Mouse (Mus musculus) retina, adult 2 months (tissue): Measurements from ENCODE around the gene Ubxn6.
A peak's percentile ranks its signal among the peaks of the same experiment; 100 is the strongest.

ENCODE experiments used
- DNase-seq: peaks from one replicate; pipeline ENCODE4 v3.0.0-alpha.2; 2012; ENCODE audit warnings: low read depth, low spot score

Gene Ubxn6

DNA sequence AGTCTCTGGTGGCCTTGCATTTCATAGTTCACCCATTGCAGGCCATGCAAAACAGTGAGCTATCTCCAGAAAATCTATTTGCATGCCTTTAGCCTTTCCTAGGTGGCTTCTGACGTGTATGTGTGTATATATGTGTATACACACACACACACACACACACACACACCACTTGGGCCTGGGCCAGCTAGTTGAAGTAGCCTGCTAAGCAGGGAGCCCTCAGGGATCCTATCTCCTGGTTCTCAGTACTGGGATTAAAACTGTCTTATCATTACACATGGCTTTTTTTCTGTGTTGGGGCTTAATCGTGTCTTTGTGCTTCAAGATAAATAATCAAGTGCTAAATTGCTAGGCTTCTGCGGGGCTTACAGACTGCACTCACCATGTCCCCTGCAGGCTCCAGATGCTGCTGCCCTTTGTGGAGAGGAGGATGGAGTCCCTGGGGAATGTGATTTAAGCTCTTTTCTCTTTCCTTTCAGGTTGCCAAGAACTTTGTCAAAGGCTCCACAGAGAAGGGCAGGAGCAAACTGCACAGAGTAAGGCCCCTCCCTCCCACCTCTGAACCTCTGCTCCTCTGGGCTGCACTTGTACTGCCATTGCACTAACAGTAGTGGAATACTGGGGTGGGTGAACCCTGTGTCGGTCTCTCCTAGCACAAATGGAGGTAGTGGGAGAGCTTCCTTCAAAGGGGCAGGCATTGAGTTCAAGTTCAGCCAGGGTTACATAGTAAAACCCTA is 18.7 kb downstream of the Ubxn6 start:
- no peak for DNase-seq

DNA sequence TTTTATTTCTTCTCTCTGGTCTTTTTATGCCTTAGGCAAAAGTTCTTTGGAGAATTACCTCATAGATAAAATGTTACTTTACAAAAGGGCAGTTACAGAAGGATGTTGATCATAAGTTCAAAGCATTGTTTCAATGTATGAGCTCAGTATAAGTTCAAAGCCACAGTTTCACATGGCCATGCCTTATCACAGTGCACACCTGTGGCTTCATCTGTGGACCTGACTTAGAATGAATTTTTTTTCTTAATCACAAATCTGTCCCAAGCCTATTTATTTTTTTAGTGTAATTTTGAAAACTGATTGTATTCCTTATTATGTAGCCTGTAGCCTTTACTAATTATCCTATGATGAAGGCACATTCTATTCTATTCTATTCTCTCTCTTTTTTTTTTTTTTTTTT is 19.9 kb downstream of the Ubxn6 start:
- DNase-seq = no peak

DNA sequence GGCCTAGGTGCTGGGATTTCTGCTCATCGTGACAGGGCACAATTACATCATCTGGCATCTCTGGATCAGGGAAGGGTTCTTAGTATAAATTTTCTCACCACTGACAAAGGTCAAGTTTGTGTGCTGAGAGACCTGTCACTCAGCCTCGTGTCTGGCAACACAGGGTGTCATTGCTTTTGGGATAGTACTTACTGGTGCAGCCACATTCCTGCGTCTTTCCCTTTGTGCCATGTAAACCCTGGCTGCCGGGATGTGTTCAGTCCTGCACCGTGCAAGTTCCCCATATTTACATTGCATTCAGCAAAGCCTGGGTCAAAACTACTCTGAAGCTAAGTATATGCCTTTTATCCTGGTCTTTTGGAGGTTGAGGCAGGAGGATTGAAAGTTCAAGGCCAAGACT is 23.5 kb downstream of the Ubxn6 start:
- no peak for DNase-seq

DNA sequence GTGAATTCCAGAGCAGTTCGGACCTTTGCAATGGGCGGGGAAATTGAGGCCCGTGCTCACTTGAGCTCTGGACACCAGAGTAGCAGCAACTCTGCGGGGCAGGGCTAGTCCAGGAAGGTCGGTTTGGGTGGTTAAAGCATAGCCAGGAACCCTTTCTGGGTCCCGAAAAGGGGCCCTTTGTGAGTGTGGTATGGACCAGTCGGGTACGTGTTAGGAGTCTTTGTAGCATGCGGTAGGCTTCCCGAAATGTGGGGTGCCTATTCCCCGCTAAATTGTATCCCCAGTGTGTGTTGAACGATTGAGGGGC is 34.0 kb downstream of the Ubxn6 start:
- no peak for DNase-seq

DNA sequence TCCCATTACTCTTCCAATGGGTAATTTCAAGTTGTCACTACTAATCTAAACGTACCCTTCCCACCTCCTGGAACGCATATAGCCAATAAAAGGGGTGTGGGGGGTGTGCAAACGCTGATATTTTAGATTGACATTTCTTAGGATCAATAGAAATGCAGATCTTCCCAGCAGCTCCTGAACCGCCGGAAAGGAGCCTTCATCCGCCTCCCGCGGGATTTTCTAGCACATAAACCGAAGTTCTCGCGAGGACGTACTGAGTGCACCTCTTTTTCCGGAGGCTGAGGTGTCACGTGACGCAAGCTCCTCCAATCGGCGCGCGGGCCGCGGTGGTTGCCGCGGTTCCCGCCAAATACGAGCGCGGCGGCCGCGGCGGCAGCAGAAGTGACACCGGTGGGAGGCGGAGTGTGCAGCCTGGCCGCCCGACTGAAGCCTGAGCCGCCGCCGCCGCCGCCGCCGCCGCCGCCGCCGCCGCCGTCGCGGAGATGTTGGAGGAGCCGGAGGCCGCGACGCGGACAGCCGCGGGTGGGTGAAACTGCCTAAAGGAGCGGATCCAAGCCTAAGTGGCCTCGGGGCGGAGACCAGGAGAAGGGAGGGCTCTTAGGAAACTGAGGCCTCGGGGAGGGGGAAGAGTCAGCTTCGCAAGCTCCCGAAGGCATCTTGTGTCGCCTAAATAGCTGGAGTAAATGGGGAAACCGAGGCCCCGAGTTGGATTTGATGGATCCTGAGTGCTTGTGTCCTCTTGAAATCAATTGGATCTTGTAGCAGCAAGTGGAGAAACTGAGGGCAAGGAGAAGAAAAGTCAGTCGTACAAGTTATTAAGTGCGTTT is 34.6 kb downstream of the Ubxn6 start, which contains the start of gene Chaf1a:
Chaf1a (plus strand) TSS at position 410 of the 827 bp plus-strand sequence.
- DNase-seq = peak; percentile 89

DNA sequence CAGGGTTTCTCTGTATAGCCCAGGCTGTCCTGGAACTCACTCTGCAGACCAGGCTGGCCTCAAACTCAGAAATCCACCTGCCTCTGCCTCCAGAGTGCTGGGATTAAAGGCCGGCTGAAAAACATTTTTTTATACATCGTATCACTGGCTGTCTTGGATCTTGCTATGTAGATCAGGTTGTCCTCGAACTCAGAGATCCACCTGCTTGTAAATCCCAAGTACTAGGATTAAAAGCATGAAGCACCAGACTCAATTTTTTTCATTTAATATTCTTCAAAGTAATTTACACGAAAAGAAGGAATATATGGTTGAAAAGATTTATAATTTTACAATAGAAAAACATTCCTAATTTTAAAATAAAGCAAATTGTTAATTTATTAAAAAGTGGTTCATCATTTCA is 35.5 kb downstream of the Ubxn6 start:
- no peak for DNase-seq

DNA sequence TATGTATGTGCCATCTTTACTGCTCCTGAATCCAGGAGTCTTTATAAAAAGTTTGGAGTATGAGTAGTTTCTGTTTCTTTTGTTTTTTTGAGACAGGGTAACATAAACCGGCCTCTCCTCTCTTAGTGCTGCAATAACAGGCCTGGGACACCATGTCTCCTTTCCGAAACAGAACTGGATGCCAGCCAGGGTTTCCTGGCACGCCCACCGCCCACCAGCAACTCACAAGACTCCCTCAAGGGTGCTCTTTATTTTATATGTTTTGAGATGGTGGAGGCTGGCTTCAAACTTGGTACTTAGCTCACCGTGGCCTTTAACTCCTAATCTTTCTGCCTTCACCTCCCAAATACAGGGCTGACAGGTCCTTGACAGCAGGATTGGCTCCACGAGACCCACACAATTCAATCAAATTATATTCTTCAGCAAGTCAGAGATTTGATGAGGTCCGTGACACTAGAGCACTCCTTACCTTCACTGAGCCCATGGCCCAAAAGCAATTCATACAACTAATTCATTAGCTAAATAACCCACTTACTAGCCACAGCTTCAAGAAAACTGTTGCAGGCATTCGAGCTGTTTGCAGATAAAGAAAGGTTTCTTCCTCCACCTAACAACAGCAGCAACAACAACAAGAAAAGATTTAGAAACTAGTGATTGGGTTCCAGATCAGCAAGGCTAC is 36.1 kb downstream of the Ubxn6 start:
- no peak for DNase-seq

DNA sequence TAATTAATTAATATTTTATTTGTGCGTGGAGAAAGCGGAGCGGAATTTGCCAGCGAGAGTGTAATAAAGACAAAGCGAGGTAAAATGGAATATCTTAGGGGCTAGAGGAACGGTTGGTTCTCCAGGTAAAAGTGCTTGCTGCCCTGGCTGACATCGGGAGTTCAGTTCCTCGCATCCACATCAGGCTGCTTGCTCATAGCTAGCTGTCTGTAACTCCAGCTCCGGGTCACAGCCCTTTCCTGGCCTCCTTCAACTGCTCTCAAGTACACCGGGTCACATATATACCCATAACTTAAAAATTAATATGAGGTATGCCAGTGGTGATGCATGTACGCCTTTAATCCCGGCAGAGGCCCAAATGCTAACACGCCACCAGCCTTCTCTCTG is 37.9 kb downstream of the Ubxn6 start:
- DNase-seq = no peak

DNA sequence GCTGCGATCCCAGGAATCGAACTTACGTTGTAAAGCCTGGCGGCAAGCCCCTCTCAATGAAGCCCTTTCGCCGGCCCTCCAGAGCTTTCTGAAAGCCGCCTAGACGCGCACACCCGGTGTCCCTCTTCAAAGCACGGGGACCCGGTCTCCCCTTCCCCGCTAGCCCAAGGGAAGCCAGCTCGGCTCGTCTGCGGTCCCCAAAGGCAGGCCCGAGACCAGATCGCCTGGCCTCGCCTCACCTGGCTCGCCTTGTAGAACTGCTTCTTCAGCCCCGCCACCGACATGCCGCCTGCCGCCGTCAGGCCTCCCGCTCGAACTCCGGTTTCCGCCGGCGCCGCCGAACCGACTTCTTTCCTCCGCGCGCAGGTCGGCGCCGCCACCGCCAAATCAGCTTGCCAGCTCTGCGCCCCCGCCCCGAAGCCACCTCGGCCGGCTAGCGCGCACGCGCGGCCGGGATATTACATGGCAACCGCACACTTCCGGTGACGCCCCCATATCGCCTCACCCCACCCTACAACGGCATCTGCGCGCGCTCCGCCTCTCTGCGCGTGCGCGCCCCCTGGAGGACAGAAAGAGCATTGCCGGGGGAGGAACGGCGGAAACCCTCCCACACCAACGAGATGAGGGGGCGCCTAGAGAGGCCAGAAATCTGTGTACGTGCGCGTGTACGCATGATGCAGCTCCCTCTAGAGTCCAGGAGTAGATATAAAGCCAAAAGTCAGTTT is 38.5 kb downstream of the Ubxn6 start, which contains the start of gene Sh3gl1:
Sh3gl1 (minus strand) TSS at position 460 of the 725 bp plus-strand sequence.
- peak; percentile 99 for DNase-seq

DNA sequence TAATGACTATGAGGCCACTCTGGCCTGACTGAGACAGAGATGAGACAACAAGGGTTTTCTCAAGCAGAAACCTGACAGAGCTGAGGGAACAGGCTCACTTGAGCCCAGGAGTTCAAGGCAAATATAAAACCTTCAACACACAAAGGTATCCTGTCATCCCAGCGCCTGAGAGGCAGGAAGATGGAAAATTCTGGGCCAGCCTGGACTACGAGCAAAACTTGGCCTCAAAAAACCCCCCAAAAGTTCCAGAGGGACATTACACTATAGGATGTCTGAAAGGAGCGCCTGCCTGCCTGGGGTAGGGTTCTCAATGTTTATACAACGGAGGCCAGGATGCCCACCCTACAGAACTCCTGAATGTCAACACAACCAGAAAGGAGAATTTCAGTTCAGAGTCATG is 39.6 kb downstream of the Ubxn6 start:
- no peak for DNase-seq

DNA sequence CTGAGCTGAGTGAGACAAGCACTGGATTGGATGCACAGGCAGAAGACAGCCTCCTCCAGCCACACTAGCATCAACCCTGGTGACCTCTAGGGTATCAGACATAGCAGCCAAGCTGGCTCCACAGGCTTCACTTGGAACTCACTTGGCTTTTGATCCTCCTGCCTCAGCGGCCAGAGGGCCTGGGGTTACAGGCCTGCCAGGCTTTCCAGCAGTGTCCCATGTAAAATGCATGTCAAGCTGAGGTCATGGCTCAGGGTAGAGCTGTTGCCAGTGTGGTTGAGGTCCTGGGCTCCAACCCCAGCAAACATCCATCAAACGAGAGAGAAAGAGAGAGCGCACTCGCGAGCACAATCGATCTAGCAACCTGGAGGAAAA is 40.1 kb downstream of the Ubxn6 start:
- DNase-seq = no peak

DNA sequence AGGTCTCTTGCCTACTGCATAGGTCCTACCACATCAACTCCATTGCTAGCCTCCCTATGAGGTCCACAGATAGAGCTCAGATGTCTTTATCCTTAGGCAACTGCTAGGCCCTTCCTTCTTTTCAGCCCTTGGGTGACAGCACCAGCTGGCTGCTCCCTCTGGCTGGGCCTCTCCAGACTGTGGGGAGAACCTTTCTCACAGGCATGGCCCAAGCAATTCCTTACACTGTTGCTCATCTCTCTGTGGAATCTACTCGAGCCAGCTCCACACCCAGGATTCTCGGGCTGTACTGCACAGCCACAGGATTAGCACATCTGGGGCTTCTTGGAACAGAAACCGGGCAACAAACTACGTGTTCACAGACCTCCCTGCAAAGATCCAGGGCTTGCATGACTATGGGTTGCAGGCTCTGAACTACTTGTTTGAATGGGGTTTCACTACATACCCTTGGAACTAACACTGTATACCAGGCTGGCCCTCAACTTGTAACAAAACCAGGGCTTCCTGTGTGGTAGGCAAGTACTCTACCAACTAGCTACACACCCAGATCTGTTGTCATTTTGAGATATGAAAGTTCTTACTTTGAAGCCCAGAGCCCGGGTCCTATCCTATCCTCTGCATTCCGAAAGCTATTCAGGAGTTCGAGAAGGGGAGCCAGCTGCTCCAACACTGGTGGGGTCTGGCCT is 40.6 kb downstream of the Ubxn6 start:
- no peak for DNase-seq

DNA sequence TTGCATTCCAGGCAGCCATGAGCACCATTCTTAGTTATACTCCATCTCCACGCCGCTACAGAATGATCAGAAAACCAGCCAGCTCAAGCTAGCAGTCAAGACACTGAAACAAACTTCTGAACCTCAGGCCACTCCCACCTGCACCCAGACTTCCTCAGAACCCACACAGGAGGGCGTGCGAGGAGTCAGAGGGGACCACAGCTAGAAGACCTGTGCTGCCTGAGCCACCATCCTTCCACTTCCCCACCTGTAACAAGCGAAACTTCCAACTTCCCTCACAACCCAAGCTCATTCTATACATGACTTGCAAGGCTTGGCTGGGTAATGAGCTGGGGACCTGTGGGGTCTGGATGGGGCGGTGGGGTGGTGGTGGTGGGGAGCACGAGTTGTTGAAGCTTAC is 42.0 kb downstream of the Ubxn6 start:
- DNase-seq = no peak

DNA sequence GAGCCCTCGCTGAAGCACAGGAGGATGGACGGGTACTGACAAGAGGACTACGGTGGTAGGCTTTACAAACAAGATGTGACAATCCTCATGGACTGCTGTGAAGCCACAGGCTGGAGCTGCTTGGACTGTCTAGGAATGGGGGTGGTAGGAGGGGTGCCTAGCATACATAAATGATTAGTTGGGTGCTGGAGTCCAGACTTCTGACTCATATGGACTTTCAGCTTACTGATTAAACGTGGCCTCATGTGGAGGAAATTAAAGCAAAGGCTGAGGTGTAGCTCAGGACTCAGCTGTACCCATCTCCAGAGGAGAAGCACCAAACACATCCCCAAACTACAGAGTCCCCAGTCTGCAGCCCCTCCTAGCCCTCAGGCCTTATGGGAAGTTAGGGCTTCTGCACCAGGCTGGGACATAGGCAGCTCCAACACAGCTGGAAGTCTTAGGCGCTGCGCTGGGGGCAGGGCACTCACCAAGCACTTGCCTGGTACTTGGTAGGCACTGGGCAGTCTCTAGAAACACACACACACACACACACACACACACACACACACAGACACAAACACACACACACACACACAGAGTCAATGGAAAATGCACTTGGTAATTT is 42.6 kb downstream of the Ubxn6 start:
- no peak for DNase-seq

DNA sequence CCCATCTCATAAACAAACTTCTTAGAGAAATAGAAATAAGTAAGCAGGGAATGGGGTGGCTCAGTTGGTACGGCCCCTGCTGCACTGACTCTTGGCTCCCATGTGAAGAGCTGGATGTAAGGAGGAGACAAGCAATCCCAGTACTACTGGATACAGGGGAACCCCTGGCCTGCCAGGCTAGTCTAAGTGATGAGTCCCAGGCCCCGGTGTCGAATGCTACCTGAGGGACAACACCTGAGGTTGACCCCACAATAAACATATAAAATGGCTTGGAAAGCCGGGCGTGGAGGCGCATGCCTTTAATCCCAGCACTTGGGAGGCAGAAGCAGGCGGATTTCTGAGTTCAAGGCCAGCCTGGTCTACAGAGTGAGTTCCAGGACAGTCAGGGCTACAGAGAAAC is 43.4 kb downstream of the Ubxn6 start:
- DNase-seq = no peak

DNA sequence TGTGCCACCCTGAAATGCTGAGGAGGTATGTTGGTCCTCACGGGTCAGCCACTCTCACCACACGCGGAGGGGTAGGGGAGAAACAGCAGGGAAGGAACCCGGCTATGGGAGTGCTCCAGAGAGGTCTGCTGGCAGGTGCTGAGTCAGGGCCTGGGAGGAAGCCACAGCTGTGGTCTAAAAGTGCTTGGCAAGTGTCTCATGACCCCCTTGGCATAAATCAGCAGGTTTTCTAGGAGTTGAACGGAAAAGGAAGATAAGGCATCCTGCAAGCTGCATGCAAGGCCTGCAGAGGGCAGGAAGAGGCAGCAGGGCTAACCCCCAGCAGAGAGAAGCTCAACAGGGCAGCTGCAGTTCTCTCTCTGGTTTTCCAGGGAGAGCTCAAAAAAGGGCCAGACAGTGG is 43.9 kb downstream of the Ubxn6 start:
- DNase-seq = no peak

DNA sequence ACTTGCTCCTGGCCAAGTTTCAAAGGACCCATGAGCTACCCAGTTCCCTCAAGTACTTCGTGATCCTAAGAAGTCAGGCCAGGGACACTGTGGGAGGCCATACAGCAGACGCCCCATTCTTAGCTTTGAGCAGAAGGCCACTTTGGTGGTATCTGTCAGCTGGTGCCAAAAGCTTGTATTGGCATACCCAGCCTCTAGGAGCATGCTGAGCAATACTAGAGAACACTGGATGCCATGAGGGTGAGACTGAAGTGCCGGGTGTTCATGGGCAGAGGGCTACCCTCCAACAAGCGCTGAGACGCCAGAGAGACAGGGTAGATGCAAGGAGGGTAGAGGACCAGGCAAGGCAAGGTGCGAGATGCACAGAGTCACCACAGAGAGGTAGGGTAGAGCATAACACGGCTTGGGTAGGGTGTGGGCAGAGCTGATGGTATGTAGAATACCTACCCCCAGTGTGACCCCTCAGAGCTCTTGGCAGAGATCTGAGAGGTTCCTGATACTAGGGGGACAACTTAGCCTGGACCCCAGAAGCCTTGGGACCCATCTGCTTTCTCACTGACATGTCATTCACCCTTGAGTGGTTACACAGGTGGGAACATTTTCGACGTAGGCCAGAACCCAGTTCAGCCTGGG is 44.5 kb downstream of the Ubxn6 start:
- DNase-seq = no peak

DNA sequence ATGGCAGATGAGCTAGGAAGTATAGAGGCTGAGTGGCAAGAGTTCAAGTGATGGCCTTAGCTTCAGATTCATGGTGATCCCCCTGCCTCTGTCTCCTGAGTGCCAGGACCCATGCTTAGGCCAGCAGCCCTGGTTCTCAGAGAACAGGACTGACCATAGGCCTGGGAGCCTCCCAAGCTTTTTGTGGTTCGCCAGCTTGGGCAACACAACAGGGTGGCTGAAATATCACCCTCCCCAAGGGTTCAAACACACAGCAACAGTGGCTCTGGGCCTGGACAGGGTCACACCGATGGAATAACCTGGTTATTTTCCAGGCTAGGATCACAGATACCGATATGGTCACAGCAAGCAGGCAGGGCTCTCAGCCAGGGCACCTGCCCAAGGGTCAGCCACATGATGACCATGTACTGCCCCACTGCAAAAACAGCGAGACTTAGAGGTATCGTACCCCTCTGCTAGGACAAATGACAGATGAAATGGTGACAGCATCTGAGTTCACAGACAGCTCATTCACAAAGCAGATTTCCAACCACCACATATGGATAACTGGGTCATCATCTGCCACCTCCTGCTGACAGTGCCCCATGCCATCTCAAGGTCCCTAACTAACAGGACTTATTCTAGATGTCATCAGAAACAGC is 46.9 kb downstream of the Ubxn6 start:
- DNase-seq = no peak

DNA sequence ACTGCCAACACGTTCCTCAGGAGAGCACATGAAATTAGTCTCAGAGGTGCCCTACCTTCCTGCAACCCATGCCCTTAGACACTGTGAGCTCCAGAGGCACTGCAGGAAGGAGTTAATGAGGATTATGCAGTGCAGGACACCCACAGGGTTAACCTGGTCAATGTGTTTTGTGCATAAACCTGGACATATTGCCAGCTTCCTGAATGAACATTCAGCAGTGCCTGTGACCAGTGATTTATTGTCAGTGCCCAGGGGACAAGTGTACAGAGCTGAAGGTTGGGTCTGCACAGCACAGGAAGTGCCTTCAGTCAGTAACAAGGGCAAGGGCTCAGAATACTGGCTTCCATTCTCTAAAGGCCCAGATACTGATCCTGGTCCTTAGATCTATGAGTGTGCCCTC is 47.9 kb downstream of the Ubxn6 start:
- no peak for DNase-seq

DNA sequence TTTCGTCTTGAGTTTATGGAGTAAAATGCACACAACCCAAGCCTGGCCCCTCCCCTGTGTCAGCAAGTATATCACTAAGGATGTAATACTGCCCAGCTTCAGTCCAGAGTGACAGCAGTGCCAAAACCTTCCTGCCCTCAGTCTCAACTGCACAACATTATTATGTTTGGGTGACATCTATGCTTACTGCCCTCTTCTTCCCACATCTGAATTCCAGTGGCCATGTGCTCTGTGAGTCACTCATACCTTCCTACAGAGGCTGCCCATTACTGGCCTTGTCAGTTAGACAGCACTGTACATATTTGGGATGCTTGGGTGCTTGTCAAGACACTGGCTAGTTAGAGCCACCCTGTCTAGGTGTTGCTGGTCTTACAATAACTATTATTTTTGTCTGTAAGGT is 48.5 kb downstream of the Ubxn6 start:
- no peak for DNase-seq
